Mouse (Mus musculus): ENCODE results near the gene Cd4. TPM values are rescaled to one million over a fixed set of nuclear protein-coding genes. Genes with fewer than 3 reads are reported as not detected.

Cd4 gene
- total RNA-seq, 2 experiments from 2014 or later: 4.2 to 8.6 TPM

DNA sequence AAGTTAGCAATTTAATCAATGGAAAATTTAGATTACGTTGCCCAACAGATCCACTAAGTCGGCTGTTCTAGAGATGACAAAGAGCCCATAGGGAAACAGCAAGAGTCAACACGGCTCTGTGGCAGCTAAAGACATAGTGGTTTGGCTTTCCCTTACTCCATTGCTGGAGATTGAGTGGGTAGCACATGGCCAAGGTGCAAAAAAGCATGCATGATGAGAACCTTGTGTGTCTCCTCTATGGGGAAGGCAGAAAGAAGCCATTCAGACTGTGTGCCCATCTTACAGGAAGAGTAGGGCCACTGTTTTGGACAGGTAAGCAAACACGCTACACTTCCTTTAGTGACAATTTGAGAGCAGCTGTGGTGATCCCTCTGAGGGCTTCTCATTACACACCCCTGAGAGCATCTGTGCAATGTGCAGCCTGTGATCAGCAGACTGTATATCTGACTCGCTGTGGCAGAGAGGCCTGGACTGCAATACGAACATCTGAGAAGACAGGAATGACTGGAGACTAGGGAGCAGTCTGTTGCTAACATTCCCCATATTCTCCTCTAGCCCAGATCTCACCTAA, 619 bp upstream of the Cd4 start:
- no peak for DNase-seq (ENCODE audit: low spot score in 2 of 2)

DNA sequence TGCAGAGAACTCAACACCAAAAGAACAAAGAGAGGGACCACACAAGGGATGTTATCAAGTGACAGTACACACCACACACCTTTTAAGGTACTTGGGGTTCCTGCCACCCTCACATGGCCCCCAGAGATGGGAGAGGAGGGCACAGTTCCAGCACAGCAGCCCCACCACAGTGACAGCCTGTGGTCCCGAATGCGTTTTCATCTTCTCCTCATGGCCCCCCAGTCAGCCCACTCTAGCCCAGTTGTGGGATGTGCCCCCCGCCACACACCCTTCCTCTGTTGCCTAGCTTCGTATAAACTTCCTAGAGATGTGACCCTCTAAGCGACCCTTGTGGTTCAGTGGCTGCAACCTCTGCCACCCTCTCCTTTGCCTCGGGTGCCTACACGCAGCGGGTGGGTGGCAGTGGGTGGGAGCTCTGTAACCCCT, 2.1 kb downstream of the Cd4 start:
- DNase-seq (ENCODE audit: low spot score in 2 of 2): no peak

DNA sequence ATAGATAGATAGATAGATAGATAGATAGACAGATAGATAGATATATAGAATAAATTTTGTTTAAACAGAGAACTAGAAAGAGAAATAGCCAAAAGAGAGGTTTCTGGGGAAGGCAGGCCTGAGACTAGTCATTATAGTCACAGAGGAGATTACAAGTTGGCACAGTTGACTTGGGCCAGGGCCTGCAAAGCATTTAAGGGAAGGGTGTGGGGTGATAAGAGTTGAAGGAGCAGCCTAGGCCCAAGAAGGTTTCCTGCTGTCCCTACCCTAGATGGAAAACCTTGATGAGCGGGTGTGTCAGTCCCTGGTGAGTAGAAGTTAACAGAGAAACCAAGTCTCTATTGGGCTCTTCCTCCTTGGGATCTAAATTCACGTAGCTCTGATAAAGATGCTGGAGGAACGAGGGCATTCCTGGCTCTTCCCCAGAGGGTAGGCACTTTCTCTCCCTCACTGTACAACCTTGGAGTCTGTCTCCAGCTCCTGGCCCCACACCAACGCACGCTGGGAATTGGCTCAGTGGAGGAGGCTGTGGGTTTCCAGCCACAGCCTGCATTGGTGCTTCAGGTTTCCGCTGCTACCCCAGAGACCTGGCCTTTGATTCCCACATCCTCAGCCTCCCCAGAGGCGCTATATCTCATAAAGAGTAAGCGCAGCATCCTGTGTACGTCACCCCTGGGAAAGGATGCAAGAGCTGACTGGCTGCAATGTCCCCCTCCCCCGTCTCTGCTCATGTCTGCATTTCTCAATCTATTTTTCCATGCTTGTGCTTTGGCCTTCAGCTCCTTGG, 3.1 kb downstream of the Cd4 start:
- no peak for DNase-seq (ENCODE audit: low spot score in 2 of 2)

DNA sequence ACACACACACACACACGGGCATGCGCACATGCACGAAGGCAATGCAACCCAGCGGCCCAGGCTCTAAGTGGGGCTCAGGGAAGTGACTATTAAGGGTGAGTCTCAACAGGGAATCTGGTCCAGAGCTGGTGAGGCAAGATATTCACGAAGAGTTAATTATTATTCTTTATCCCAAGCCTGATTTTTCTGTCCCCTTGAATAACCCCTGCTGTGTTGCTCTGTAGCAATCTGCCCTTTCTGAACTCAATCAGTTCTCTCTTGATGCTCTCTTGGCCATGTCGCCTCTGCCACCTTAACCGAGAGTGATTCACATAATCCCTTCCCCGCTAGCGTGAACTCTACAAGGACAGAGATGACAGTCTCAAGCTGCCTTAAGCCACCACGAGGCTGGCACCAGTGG, 4.7 kb downstream of the Cd4 start:
- DNase-seq (ENCODE audit: low spot score in 2 of 2): no peak

DNA sequence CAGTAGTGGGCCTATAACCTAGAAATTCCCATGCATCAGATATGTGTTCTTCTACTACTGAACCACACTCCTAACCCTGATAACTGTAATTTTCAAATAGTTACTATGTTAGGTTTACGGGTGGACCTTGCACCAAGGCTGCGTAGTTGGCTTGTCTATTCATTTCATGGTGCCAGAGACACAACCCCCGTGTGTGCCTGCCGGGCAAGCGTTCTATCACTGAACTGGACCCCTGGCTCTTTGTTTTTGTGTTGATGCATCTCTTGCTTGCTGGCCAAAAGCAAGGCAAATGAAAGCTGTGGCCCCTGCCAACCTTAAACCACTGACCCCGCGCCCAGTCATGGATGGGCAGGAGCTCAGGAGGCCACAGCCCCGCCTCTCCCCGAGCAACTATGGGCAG, 6.2 kb downstream of the Cd4 start:
- DNase-seq (ENCODE audit: low spot score in 2 of 2): no peak

DNA sequence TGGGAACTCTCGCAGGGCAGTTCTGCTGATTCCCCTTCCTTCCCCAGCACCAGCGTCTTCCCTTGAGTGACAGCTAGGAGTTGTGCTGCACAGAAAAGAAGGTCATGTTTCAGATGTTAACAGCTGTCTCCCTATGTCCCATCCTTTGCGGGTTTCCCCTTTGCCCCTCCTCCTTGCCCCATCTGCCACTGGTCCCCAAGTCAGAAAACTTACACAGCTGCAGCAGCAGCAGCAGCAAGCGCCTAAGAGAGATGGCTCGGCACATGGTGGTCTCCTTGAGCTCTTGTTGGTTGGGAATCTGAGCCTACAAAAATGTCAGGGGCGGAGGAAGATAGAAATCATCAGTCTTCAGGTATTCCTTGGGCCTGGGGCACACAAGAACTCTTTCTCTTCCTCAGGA, 8.6 kb downstream of the Cd4 start:
- no peak for DNase-seq (ENCODE audit: low spot score in 2 of 2)

DNA sequence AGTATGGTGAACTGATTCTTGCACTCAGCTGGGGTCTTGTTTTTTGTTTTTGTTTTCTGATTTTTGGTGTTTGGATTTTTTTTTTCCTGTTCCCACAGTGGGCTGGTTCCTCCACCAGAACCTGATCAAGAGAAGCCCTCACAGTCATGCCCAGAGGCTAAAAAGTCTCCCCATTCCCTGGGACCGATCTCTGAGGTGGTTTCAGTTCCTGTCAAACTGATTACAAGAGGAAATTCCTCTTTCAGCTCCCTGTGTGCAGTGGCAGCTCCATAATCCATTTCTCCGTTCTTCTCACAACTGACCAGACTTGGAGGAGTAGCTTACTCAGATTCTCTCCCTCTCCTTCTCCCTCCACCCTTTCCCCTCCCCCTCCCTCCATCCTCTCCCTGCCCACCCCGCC, 13.7 kb downstream of the Cd4 start:
- DNase-seq (ENCODE audit: low spot score in 2 of 2): no peak

DNA sequence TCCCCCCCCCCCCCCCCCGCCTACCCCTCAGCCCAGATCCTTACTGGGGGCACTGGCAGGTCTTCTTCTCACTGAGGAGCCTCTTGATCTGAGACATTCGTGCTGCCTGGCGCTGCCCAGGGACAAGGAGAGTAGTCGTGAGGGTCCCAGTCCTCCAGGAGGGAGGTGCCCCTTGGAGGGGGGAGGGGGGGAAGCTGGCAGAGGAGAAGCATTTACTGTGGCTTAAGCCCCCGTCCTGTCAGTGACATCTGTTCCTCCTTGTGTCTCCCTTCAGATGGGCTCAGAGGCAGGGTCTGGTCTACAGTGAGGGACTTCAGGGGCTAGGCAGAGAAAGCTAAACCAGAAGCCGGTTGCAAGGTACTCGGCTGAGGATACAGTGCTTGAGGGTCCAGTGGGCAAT, 21.5 kb downstream of the Cd4 start:
- DNase-seq (ENCODE audit: low spot score in 2 of 2): no peak

DNA sequence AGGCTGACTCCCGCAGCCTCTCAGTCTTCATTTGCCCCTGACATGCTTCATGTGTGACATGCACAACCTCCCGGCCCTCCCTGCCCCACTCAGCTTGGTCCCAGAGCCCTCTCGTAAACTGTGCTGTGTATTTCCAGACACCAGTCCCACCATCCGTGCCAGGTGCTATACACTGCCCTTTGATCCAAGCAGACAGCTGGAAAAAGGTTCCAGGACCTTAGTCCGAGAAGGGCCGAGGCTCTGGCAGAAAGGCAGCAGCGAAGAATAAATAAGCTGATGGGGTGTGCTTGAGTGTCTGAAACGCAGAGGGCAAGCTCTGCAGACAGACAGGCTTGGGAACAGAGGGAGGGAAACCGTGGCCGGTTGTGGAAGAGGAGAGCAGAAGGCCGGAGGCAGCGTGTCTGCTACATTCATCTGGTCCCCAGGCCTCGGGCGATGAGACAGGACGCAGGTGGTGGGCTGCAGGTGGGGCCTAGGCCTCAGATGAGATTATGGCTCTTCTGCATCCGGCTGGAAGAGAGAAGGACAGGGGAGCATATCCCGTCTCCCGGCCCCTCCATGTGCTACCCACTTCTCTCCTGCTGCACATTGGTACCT, 22.2 kb downstream of the Cd4 start:
- no peak for DNase-seq (ENCODE audit: low spot score in 2 of 2)

DNA sequence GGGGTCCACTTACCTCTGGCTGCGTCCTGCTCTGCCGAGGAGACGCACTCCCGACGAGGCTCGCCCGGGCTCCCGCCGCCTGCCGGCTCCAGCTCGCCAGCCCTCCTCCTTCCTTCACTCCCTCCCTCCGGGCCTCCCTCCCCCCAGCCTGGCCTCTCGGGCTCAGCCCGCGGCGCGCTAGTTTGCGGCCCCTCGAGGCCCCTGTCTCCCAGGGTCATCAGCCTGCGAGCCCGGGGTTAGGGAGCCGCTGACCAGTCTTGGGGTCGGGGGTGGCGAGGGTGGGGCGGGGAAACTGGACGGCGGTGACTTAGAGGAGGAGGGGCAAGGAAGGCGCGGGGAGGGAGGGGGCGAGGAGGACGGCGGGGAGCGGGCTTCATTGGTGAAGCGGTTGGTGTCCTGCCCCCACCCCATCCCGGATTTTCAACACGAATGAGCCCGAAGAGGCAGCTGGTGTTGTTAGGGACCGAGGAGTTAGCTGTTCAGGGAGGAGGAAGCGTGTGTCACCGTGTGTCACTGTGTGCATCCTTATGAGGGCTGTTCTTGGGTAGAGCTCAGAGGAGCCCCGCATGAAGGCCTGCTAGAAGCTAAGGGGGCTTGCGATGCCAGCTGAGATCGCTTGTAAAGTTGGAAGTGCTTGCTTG, 24.2 kb downstream of the Cd4 start, which contains the start of gene Gpr162:
Gene Gpr162, minus strand, starts transcription at position 326 of the 641 bp plus-strand sequence.
- peak; percentile 65 to 76 for DNase-seq (ENCODE audit: low spot score in 2 of 2)

DNA sequence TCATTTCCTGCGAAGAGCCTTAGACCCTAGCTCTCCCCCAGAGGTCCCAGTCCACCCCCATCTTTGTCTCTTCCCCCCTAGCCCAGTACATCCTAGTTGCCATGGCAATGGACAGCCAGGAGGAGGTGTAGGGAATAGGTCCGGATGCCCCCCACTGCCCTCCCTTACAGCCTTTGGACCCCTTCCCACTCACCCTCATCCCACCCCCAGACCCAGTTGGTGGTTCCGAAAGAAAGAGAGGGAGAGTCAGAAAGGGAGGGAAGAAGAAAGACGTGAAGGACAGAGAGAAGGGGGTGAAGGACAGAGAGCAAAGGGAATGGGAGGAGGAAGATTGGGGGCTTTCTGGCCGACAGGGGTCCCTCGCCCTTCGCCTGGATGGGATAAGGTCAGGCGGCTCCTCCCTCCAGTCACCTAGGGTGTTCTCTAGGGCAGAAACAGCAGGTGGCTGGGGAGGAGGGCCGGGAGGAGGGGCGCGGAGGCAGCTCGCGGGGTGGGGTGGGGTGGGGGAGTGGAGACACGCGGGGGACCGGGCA, 24.8 kb downstream of the Cd4 start:
- DNase-seq (ENCODE audit: low spot score in 2 of 2): no peak

DNA sequence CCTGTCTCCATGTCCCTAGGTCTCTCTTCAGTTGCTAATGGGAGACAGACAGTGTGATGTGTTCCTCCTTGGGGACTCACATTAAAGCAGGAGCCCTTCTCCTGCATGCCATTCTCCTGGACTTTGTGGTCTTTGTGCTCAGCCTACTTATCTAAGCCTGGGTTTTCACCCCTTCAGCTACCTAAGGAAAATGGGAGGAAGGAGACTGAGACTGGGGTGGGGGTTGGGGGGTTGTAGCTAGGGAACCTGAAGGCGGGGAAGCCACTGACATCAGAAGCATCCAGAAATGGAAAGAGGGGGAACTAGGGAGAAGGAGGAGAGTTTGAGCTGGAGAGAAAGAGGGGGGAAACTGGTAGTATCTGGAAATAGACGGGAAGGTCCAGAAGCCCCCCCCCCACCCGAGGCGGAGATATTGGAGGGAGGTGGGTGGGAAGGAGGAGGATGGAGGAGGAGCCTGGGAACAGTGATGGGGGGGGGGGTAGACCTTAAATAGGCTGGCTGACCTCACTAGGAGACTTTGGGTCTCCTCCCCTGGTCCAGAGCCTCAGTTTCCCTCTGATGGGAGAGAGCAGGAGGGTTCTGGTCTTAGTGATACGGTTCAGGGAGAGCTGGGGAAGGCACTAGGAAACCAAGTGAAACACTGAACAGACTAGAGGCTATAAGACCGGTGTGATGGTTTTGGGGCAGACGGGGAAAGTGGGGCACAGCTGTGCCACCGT, 25.5 kb downstream of the Cd4 start:
- DNase-seq (ENCODE audit: low spot score in 2 of 2): peak; percentile 36 to 42

DNA sequence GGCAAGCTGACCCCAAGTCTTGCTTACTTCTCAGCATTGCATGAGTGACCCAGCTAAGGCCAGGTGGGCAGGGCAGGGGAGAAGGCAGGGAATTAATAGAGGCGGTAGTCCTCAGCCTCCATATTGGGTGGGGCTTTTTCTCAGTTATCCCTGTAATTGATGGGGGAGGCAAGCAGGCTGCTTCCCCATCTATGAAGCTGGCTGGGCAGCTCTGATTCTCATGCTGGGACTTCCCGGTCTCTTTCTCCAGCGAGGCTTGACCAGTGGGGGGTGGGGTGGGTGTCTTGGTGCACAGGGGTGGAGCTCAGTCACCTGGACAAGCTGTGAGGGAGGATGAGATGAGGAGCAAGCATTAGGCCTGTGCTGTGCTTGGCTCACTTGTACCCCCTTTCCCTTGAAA, 26.2 kb downstream of the Cd4 start:
- DNase-seq (ENCODE audit: low spot score in 2 of 2): no peak

DNA sequence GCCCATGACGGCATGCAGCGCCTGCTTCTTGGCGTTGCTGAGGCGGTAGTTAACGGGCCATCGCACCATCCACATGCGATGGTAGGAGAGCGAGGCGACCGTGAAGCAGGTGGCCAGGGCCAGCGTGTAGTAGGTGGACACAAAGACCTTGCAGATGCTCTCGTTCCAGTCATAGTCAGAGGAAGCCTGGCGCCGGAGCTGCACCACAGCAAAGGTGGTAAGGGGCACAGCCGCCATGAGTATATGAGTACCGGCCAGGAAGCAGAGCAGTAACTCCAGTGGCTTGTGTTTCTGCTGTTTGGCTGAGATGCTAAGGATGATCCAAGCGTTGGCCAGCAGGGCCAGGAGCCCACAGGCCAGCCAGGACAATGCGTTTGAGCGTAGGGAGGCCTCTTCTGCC, 26.8 kb downstream of the Cd4 start:
- peak in 1 of 2 experiments; percentile 36 for DNase-seq (ENCODE audit: low spot score in 2 of 2)

DNA sequence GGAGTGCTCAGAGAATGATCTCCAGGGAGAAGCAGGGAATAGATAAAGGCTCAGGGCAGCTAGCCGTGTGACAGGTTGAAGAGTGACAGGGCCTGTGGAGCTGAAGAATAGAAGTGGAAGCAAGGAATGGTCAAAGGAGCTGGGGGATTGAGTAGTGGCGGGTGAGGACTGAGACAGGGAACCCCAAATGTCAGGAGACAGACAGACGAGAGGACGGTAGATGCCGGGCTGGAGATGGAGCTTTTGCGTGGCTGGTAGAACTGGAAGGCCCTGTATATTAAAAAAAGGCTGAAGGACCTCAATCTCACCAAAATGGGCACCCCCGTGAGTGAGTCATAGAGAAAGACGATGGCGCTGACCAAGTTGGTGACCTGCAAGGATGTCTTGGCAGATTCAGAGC, 27.5 kb downstream of the Cd4 start:
- DNase-seq (ENCODE audit: low spot score in 2 of 2): peak in 1 of 2 experiments; percentile 28

DNA sequence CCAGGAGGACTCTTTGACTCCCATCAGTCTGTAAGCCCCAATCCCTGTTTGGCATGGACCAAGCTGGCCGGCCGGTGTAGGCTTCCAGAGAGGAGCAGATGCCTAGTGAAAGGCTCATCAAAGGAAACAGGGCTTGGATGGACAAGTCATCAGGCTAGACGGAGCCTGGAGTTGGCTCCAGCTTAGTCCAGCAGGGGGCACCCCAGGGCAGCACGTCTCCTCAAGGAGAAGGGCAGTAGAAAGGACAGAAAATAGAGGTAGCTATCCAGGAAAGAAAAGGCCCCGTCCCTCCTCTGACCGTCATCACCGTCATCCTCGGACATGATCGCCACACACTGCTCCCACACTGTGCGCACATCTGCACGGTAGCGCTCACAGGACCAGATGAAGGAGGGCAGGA, 28.3 kb downstream of the Cd4 start:
- DNase-seq (ENCODE audit: low spot score in 2 of 2): peak; percentile 91 to 94

DNA sequence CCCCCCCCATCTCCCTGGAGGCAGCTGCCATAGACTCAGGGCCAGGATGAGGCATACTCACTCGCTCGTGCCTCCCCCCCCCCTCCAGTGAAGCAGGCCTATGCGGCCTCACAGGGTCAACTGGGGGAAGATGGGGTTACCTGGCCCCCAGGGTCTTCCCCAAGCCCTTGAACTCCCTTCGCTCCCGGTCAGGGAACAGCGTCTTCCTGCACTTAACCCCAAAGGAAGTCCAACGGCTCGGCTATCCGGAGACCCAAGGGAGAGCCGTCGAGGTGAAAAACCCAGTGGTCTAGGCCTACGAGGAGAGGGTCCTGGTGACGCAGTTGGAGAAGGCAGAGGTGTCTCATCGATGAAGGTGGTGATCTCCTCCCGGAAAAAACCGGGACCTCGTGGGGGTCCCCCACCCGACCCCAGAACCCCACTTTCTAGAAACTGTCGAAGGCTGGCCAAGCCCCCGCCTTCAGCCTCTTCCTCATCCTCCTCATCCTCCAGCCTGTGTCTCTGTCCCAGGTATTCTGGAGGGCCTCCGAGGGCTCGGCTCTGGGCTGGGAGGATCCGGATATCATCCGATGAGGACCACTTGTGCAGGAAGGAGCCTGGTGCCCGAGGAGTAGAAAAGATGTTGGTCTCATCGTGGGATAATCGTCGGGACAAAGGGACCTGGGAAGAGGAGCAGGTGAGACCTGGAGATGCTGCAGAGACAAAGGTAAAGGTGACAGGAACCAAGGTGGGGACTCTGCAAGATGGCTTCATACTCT, 29.3 kb downstream of the Cd4 start:
- no peak for DNase-seq (ENCODE audit: low spot score in 2 of 2)

DNA sequence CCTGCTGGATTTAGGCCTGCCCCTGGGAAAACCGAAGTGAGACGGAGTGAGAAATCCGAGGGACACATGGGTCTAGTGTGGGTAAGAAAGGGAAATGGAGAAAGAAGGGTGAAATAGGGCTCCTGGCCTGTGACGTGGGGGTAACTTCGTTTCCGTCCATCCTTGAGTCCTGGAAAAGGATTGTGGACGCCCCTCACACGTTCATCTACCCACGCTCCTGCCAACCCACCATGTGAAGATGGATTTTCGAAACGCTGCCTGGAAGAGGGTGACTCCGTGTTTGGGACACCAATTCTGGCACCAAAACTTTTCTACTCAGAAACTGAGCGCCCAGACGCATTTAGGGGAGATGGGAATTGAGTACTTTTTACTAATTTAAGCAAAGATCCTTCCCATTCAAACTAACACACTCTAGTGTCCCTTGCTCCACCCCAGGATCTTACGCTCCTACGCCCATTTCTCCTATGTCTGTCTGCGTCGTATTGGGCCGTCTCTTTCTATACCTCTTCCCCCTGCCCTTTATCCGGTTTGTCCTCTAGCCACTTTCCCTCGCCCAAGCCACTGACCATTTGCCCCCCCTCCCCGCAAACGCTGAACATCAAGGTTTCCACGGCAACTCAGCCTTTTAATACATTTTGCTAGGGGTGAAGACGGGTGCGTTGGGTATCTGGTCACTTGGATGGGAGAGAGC, 30.0 kb downstream of the Cd4 start:
- peak in 1 of 2 experiments; percentile 64 for DNase-seq (ENCODE audit: low spot score in 2 of 2)

DNA sequence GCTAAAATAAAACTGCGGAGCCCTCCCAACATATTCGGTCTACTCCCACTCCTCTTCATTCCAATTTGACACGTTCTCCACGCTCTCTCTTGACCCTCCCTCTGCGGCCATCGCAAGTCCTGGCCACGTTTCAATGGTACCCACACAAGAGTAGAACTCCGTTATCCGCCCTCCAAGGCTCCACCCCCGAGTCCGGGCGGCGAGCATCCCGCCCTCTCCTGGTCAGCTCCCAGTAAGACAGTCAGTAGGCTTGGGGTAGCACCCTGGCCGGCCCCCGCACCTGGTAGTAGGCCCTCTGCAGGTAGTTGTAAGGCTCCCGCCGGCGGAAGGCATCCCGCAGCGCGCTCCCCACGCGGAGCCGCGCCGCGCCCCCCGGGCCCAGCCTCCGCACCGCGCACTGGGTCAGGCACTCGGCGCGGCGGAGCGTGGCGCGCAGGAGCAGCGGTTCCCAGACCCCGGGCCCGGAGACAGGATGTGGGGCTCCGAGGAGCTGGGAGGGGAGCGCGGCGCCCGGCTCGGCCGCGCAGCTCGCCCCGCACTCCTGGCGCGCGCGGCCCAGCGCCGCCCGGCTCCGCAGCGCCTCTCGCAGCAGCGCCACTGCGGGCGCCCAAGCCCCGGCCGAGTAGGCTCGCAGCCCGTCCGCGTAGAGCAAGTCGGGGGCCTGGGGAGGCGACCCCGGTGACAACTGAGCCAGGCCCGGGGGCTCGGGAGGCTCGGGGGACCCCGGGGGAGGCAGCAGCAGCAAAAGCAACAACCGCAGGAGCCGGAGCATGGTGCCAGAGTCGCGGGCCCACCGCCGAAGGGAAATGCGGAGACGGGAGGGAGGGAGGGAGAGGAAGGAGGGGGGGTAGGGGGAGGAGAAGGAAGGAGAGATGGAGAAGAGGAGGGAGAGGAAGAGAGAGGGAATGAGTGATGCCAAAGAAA, 30.8 kb downstream of the Cd4 start, which contains the start of gene P3h3:
Gene P3h3, minus strand, starts transcription at position 837 of the 924 bp plus-strand sequence.
- peak; percentile 78 to 89 for DNase-seq (ENCODE audit: low spot score in 2 of 2)

Data from left cerebral cortex, adult 18-20 months (tissue).